Mouse (Mus musculus): ENCODE results near the gene Prss50.
A peak's percentile ranks its signal among the peaks of the same experiment; 100 is the strongest.

The Prss50 gene

GRCm38 (mm10) chr9:110834411-110834810 is 23.4 kb upstream of the Prss50 start, which contains the start of gene Prss45:
Gene Prss45 (plus strand): TSS chr9:110834588.
- Histone ChIP-seq H3K4me1 (replicated peaks; ENCODE audit: low read depth, low read length) (peaks cover 51% of the 10 kb centered on the region), H3K27me3 (ENCODE audit: insufficient read depth, low read length) (peaks cover 17% of the 10 kb centered on the region), H3K4me3 (replicated peaks; ENCODE audit: low read length) (peak within 1 kb of the TSS; percentile 72), H3K36me3 (ENCODE audit: insufficient read depth, low read length) (no peaks in the 10 kb centered on the region), H3K9me3 (ENCODE audit: low read length) (no peaks in the 10 kb centered on the region)
- TF ChIP-seq POU5F1 (IDR thresholded peaks at IDR 0.05; ENCODE audit: borderline replicate concordance, low read length) (no peak), CTCF (conservative IDR thresholded peaks at IDR 0.05; ENCODE audit: low read length) (no peak)

- Histone ChIP-seq H3K4me3 (replicated peaks; ENCODE audit: low read length) (peak overlapping the region; percentile 72), H3K9me3 (ENCODE audit: low read length) (no peaks in the 10 kb centered on the region), H3K4me1 (replicated peaks; ENCODE audit: low read depth, low read length) (peaks cover 52% of the 10 kb centered on the region), H3K36me3 (ENCODE audit: insufficient read depth, low read length) (no peaks in the 10 kb centered on the region), H3K27me3 (ENCODE audit: insufficient read depth, low read length) (peaks cover 18% of the 10 kb centered on the region)
- TF ChIP-seq CTCF (conservative IDR thresholded peaks at IDR 0.05; ENCODE audit: low read length) (no peak), NANOG (IDR thresholded peaks at IDR 0.05; ENCODE audit: borderline replicate concordance, low read length) (no peak), POU5F1 (IDR thresholded peaks at IDR 0.05; ENCODE audit: borderline replicate concordance, low read length) (no peak)
These were observed 22.8 kb upstream of the Prss50 start for GRCm38 (mm10) chr9:110834961-110835360.

GRCm38 (mm10) chr9:110836112-110836511 is 21.7 kb upstream of the Prss50 start:
- TF ChIP-seq CTCF (conservative IDR thresholded peaks at IDR 0.05; ENCODE audit: low read length) = no peak
- TF ChIP-seq NANOG (IDR thresholded peaks at IDR 0.05; ENCODE audit: borderline replicate concordance, low read length) = no peak
- TF ChIP-seq POU5F1 (IDR thresholded peaks at IDR 0.05; ENCODE audit: borderline replicate concordance, low read length) = no peak
- Histone ChIP-seq H3K36me3 (ENCODE audit: insufficient read depth, low read length) (no peaks in the 10 kb centered on the region), H3K4me3 (replicated peaks; ENCODE audit: low read length) (no peak overlapping the region), H3K27me3 (ENCODE audit: insufficient read depth, low read length) (peaks cover 14% of the 10 kb centered on the region), H3K4me1 (replicated peaks; ENCODE audit: low read depth, low read length) (peaks cover 59% of the 10 kb centered on the region), H3K9me3 (ENCODE audit: low read length) (no peaks in the 10 kb centered on the region)

GRCm38 (mm10) chr9:110840905-110841304 is 16.9 kb upstream of the Prss50 start:
- H3K4me1 ChIP-seq (replicated peaks; ENCODE audit: low read depth, low read length) = peaks cover 32% of the 10 kb centered on the region
- H3K9me3 ChIP-seq (ENCODE audit: low read length) = no peaks in the 10 kb centered on the region
- TF ChIP-seq POU5F1 (IDR thresholded peaks at IDR 0.05; ENCODE audit: borderline replicate concordance, low read length) (no peak), CTCF (conservative IDR thresholded peaks at IDR 0.05; ENCODE audit: low read length) (no peak), NANOG (IDR thresholded peaks at IDR 0.05; ENCODE audit: borderline replicate concordance, low read length) (no peak)

GRCm38 (mm10) chr9:110841438-110841837 is 16.3 kb upstream of the Prss50 start:
- Histone ChIP-seq H3K9me3 (ENCODE audit: low read length) (no peaks in the 10 kb centered on the region), H3K27me3 (ENCODE audit: insufficient read depth, low read length) (peaks cover 10% of the 10 kb centered on the region; the same call in 1 of the 2 replicates), H3K36me3 (ENCODE audit: insufficient read depth, low read length) (no peaks in the 10 kb centered on the region), H3K4me1 (replicated peaks; ENCODE audit: low read depth, low read length) (peaks cover 27% of the 10 kb centered on the region), H3K4me3 (replicated peaks; ENCODE audit: low read length) (no peak overlapping the region)
- TF ChIP-seq CTCF (conservative IDR thresholded peaks at IDR 0.05; ENCODE audit: low read length) = no peak
- no peak for TF ChIP-seq POU5F1 (IDR thresholded peaks at IDR 0.05; ENCODE audit: borderline replicate concordance, low read length)
- no peak for TF ChIP-seq NANOG (IDR thresholded peaks at IDR 0.05; ENCODE audit: borderline replicate concordance, low read length)

More at GRCm38 (mm10) chr9:110840905-110841304, 16.9 kb upstream of the Prss50 start:
- H3K4me3 ChIP-seq (replicated peaks; ENCODE audit: low read length) = no peak overlapping the region
- H3K36me3 ChIP-seq (ENCODE audit: insufficient read depth, low read length) = no peaks in the 10 kb centered on the region
- peaks cover 10% of the 10 kb centered on the region; the same call in 1 of the 2 replicates for H3K27me3 ChIP-seq (ENCODE audit: insufficient read depth, low read length)

- Histone ChIP-seq H3K4me1 (replicated peaks; ENCODE audit: low read depth, low read length) (peaks cover 17% of the 10 kb centered on the region), H3K36me3 (ENCODE audit: insufficient read depth, low read length) (no peaks in the 10 kb centered on the region), H3K9me3 (ENCODE audit: low read length) (no peaks in the 10 kb centered on the region), H3K4me3 (replicated peaks; ENCODE audit: low read length) (no peak within 1 kb of the TSS), H3K27me3 (ENCODE audit: insufficient read depth, low read length) (peaks cover 17% of the 10 kb centered on the region; the same call in 1 of the 2 replicates)
- TF ChIP-seq NANOG (IDR thresholded peaks at IDR 0.05; ENCODE audit: borderline replicate concordance, low read length) = no peak
- no peak for TF ChIP-seq POU5F1 (IDR thresholded peaks at IDR 0.05; ENCODE audit: borderline replicate concordance, low read length)
- no peak for TF ChIP-seq CTCF (conservative IDR thresholded peaks at IDR 0.05; ENCODE audit: low read length)
These were observed 13.6 kb upstream of the Prss50 start, which contains the start of gene Prss46 for GRCm38 (mm10) chr9:110844206-110844605. Gene Prss46 (plus strand): TSS chr9:110844506.

- H3K36me3 ChIP-seq (ENCODE audit: insufficient read depth, low read length) = no peaks in the 10 kb centered on the region
- H3K4me3 ChIP-seq (replicated peaks; ENCODE audit: low read length) = no peak overlapping the region
- TF ChIP-seq POU5F1 (IDR thresholded peaks at IDR 0.05; ENCODE audit: borderline replicate concordance, low read length) (no peak), NANOG (IDR thresholded peaks at IDR 0.05; ENCODE audit: borderline replicate concordance, low read length) (no peak), CTCF (conservative IDR thresholded peaks at IDR 0.05; ENCODE audit: low read length) (no peak)
- peaks cover 15% of the 10 kb centered on the region for H3K27me3 ChIP-seq (ENCODE audit: insufficient read depth, low read length)
- no peaks in the 10 kb centered on the region for H3K9me3 ChIP-seq (ENCODE audit: low read length)
- H3K4me1 ChIP-seq (replicated peaks; ENCODE audit: low read depth, low read length) = peaks cover 27% of the 10 kb centered on the region
These were observed 8.6 kb upstream of the Prss50 start for GRCm38 (mm10) chr9:110849162-110849561.

GRCm38 (mm10) chr9:110855903-110856302 is 1.9 kb upstream of the Prss50 start:
- no peaks in the 10 kb centered on the region for H3K9me3 ChIP-seq (ENCODE audit: low read length)
- no peak overlapping the region for H3K4me3 ChIP-seq (replicated peaks; ENCODE audit: low read length)
- H3K4me1 ChIP-seq (replicated peaks; ENCODE audit: low read depth, low read length) = peaks cover 60% of the 10 kb centered on the region
- peaks cover 40% of the 10 kb centered on the region for H3K27me3 ChIP-seq (ENCODE audit: insufficient read depth, low read length)
- TF ChIP-seq NANOG (IDR thresholded peaks at IDR 0.05; ENCODE audit: borderline replicate concordance, low read length) (no peak), CTCF (conservative IDR thresholded peaks at IDR 0.05; ENCODE audit: low read length) (no peak), POU5F1 (IDR thresholded peaks at IDR 0.05; ENCODE audit: borderline replicate concordance, low read length) (no peak)
- no peaks in the 10 kb centered on the region for H3K36me3 ChIP-seq (ENCODE audit: insufficient read depth, low read length)

GRCm38 (mm10) chr9:110856920-110857319 is 847 bp upstream of the Prss50 start:
- TF ChIP-seq CTCF (conservative IDR thresholded peaks at IDR 0.05; ENCODE audit: low read length) (no peak), NANOG (IDR thresholded peaks at IDR 0.05; ENCODE audit: borderline replicate concordance, low read length) (no peak)
- Histone ChIP-seq H3K36me3 (ENCODE audit: insufficient read depth, low read length) (no peaks in the 10 kb centered on the region), H3K9me3 (ENCODE audit: low read length) (no peaks in the 10 kb centered on the region), H3K4me3 (replicated peaks; ENCODE audit: low read length) (no peak overlapping the region), H3K27me3 (ENCODE audit: insufficient read depth, low read length) (peaks cover 39% of the 10 kb centered on the region), H3K4me1 (replicated peaks; ENCODE audit: low read depth, low read length) (peaks cover 67% of the 10 kb centered on the region)

All from E14TG2a.4 (cell line).